Mouse (Mus musculus) CH12.LX (cell line): Measurements from ENCODE around the gene Sbf2. TPM values are rescaled to one million over a fixed set of nuclear protein-coding genes. Genes with fewer than 3 reads are reported as not detected.
A peak's percentile ranks its signal among the peaks of the same experiment; 100 is the strongest.

Source experiments
- DNase-seq: peaks from one replicate; pipeline ENCODE4 v3.0.0-alpha.2; 2013; ENCODE audit errors: extremely low read depth
- H3K27ac ChIP-seq: 2 replicates; pipeline ENCODE4 v1.5.1; 2012; ENCODE audit warnings: low read depth, mild to moderate bottlenecking, control low read depth, moderate library complexity; ENCODE audit not compliant: insufficient read depth
- H3K27me3 ChIP-seq: replicated peaks from 2 replicates; pipeline ENCODE3; 2012; ENCODE audit warnings: inconsistent platforms
- H3K36me3 ChIP-seq, 2 experiments: replicated peaks in 1 of 2; 2 replicates each; pipeline versions ENCODE3 to v1.6.1; 2012; ENCODE audit warnings: inconsistent platforms in 1 of 2, low read length in 1 of 2, mild to moderate bottlenecking in 1 of 2, mixed read lengths in 1 of 2, moderate library complexity in 1 of 2; ENCODE audit not compliant: control insufficient read depth in 1 of 2, insufficient read depth in 1 of 2
- H3K4me1 ChIP-seq, 2 experiments: 2 replicates each; pipeline ENCODE4 v1.6.1; 2012; ENCODE audit warnings: inconsistent platforms in 1 of 2, moderate library complexity in 1 of 2; ENCODE audit not compliant: insufficient read depth in 2 of 2, control insufficient read depth in 1 of 2
- H3K4me2 ChIP-seq: 2 replicates; pipeline ENCODE4 v1.6.1; 2012; ENCODE audit warnings: low read depth, mild to moderate bottlenecking, control low read depth; ENCODE audit not compliant: poor library complexity, insufficient read depth, severe bottlenecking
- H3K4me3 ChIP-seq, 3 experiments: fragments of 150-350 bp in 1 of 3; sonication (generic) in 1 of 3; replicated peaks in 1 of 3; 2 replicates each; pipeline versions ENCODE3 to v1.5.1; 2011 to 2012; ENCODE audit warnings: low read depth in 2 of 3, low read length in 2 of 3, mild to moderate bottlenecking in 2 of 3, moderate library complexity in 2 of 3, control low read depth in 1 of 3, improper control_type of control experiment in 1 of 3, inconsistent platforms in 1 of 3, mixed read lengths in 1 of 3; ENCODE audit not compliant: poor library complexity in 1 of 3
- H3K79me2 ChIP-seq: replicated peaks from 2 replicates; pipeline ENCODE4 v1.6.1; 2012; ENCODE audit warnings: mild to moderate bottlenecking, moderate library complexity; ENCODE audit not compliant: control insufficient read depth, poor library complexity, insufficient read depth, severe bottlenecking; ENCODE audit errors: extremely low read depth
- H3K9ac ChIP-seq: 2 replicates; pipeline ENCODE4 v1.6.1; 2012; ENCODE audit warnings: low read depth, mild to moderate bottlenecking, control low read depth, moderate library complexity; ENCODE audit not compliant: insufficient read depth
- H3K9me3 ChIP-seq: replicated peaks from 2 replicates; pipeline ENCODE3; 2012; ENCODE audit warnings: low read length, inconsistent platforms, mixed read lengths
- CTCF ChIP-seq, 2 experiments: IDR thresholded peaks in 1 of 2; conservative IDR thresholded peaks in 1 of 2; 2 replicates each; pipeline ENCODE4 v1.5.1; 2011 to 2012; ENCODE audit warnings: low read depth in 2 of 2, low read length in 2 of 2, improper control_type of control experiment in 1 of 2, inconsistent platforms in 1 of 2, mild to moderate bottlenecking in 1 of 2, moderate library complexity in 1 of 2
- ETS1 ChIP-seq: conservative IDR thresholded peaks from 2 replicates; pipeline ENCODE4 v1.6.1; 2012; ENCODE audit warnings: low read depth, mild to moderate bottlenecking, inconsistent platforms, low read length, improper control_type of control experiment, moderate library complexity
- HCFC1 ChIP-seq: IDR thresholded peaks from 2 replicates; pipeline ENCODE4 v1.6.1; 2012; ENCODE audit warnings: low read depth, mild to moderate bottlenecking, inconsistent platforms, low read length, improper control_type of control experiment
- IRF4 ChIP-seq: IDR thresholded peaks from 2 replicates; pipeline ENCODE4 v1.6.1; 2014; ENCODE audit warnings: low read depth, mild to moderate bottlenecking, inconsistent platforms, low read length, improper control_type of control experiment
- JUND ChIP-seq: conservative IDR thresholded peaks from 2 replicates; pipeline ENCODE4 v1.6.1; 2011; ENCODE audit warnings: low read depth, low read length, improper control_type of control experiment
- KAT2A ChIP-seq: IDR thresholded peaks from 2 replicates; pipeline ENCODE4 v1.6.1; 2012; ENCODE audit warnings: low read length, improper control_type of control experiment, inconsistent platforms; ENCODE audit not compliant: insufficient replicate concordance
- MAFK ChIP-seq: IDR thresholded peaks from 2 replicates; pipeline ENCODE4 v1.6.1; 2011; ENCODE audit warnings: low read length, improper control_type of control experiment; ENCODE audit not compliant: insufficient replicate concordance
- MXI1 ChIP-seq: IDR thresholded peaks from 2 replicates; pipeline ENCODE4 v1.6.1; 2011; ENCODE audit warnings: mild to moderate bottlenecking, low read depth, low read length, improper control_type of control experiment
- NELFE ChIP-seq: IDR thresholded peaks from 2 replicates; pipeline ENCODE4 v1.6.1; 2011; ENCODE audit warnings: low read depth, low read length, improper control_type of control experiment
- NRF1 ChIP-seq: IDR thresholded peaks from 2 replicates; pipeline ENCODE4 v1.6.1; 2014; ENCODE audit warnings: low read depth, mild to moderate bottlenecking, inconsistent platforms, low read length, improper control_type of control experiment, moderate library complexity
- PAX5 ChIP-seq: IDR thresholded peaks from 2 replicates; pipeline ENCODE4 v1.6.1; 2012; ENCODE audit warnings: low read length, inconsistent platforms, mixed read lengths
- POLR2AphosphoS2 ChIP-seq: IDR thresholded peaks from 2 replicates; pipeline ENCODE4 v1.6.1; 2011; ENCODE audit warnings: low read depth, low read length, improper control_type of control experiment
- RAD21 ChIP-seq: IDR thresholded peaks from 2 replicates; pipeline ENCODE4 v1.6.1; 2011; ENCODE audit warnings: low read depth, mild to moderate bottlenecking, low read length, improper control_type of control experiment, moderate library complexity
- SIN3A ChIP-seq: IDR thresholded peaks from 2 replicates; pipeline ENCODE4 v1.6.1; 2012; ENCODE audit warnings: low read length, improper control_type of control experiment, inconsistent platforms
- SMC3 ChIP-seq: IDR thresholded peaks from 2 replicates; pipeline ENCODE4 v1.6.1; 2011; ENCODE audit warnings: low read depth, low read length, improper control_type of control experiment
- TBP ChIP-seq: conservative IDR thresholded peaks from 2 replicates; pipeline ENCODE4 v1.6.1; 2011; ENCODE audit warnings: low read depth, low read length, improper control_type of control experiment
- TCF12 ChIP-seq: IDR thresholded peaks from 2 replicates; pipeline ENCODE4 v1.6.1; 2014; ENCODE audit warnings: low read depth, mild to moderate bottlenecking, inconsistent platforms, low read length, improper control_type of control experiment
- UBTF ChIP-seq: IDR thresholded peaks from 2 replicates; pipeline ENCODE4 v1.6.1; 2012; ENCODE audit warnings: low read depth, mild to moderate bottlenecking, inconsistent platforms, low read length, improper control_type of control experiment, moderate library complexity
- USF1 ChIP-seq: IDR thresholded peaks from 2 replicates; pipeline ENCODE4 v1.6.1; 2014; ENCODE audit warnings: low read depth, mild to moderate bottlenecking, inconsistent platforms, low read length, improper control_type of control experiment
- USF2 ChIP-seq: conservative IDR thresholded peaks from 2 replicates; pipeline ENCODE4 v1.6.1; 2011; ENCODE audit warnings: low read depth, low read length, improper control_type of control experiment
- ZNF384 ChIP-seq: IDR thresholded peaks from 2 replicates; pipeline ENCODE4 v1.6.1; 2012; ENCODE audit warnings: low read depth, low read length, improper control_type of control experiment, inconsistent platforms
- dilution Hi-C: fragments of 300-500 bp; cut with MboI; formaldehyde crosslinking; loops from 2 replicates; pipeline ENCODE4 v1.14.3; 2020; ENCODE audit warnings: low sequenced_read_pairs; ENCODE audit not compliant: extremely low pct_unique_long_range_greater_than_20kb, extremely low pct_ligation_motif_present
- in situ Hi-C: fragments of 300-500 bp; cut with MboI; formaldehyde crosslinking; loops from 3 replicates; pipeline ENCODE4 v1.14.3; 2019; ENCODE audit warnings: low sequenced_read_pairs, low pct_ligation_motif_present, low pct_unique_long_range_greater_than_20kb, mixed read lengths
- polyA plus RNA-seq: library from polyadenylated mRNA; unstranded; fragments of >175 nt; gene quantifications from 2 replicates; pipeline ENCODE4 v1.2.1, GENCODE M21; 2012; ENCODE audit warnings: low read depth; ENCODE audit not compliant: insufficient read length
- total RNA-seq, 2 experiments: library from RNA; depleted of rRNA; stranded (reverse); fragments of 300-350 nt in 1 of 2; fragments of >200 nt in 1 of 2; gene quantifications; 2 replicates each; pipeline ENCODE4 v1.2.3; 2012 to 2014

Sbf2 gene
- total and polyA plus RNA-seq, 3 experiments: 9.5 to 21.5 (median 11.4) TPM

DNA sequence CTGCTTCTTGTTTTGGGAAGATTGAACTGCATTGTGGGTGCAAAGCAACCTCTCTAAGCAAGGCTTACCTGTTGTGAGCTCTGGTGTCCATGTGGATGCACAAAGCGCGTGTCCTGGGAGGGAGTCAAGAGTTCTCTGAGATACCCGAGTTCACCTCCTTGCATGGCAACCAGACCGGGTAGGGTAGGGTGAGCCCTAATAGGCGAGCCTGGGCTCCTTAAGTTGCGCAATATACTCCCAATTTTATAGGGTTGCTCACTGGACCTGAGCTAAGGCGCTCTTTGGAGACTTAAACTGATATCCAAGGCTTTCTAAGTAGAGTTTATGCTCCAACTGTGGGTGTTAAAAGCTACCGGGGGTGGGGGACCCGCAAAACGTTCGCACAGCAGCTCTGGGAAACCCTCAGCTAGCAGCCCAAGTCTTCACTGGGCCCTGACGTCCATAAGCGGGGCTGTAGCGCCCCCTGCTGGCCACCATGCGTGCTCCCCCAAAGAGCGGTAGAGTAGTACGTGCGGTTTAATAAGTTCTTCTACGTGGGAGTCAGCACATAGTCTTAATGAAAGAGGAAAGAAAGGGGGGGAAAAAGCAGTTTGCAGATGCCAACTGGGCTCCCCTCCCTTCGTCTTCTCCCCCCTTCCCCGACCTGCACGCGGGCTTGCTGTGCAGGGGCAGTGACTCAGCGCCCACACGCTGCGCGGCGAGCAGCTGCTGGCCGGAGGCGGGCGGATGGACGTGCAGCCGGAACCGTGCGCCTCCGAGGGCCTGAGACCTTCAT lies 15.4 kb upstream of the Sbf2 start (continued):
- TF ChIP-seq TBP: no peak
- no peak for TF ChIP-seq HCFC1
- no peak for TF ChIP-seq POLR2AphosphoS2
- no peak for TF ChIP-seq ETS1
- TF ChIP-seq CTCF (conservative IDR thresholded peaks at IDR 0.05 in 1 of 2, IDR thresholded peaks at IDR 0.05 in 1 of 2; ENCODE audit: low read depth in 2 of 2, low read length in 2 of 2): peak; percentile 57 to 96
- 0 out of 2 replicates have a peak, but pooled peaks have one; percentile 22 for TF ChIP-seq NRF1
- TF ChIP-seq SIN3A: peak; percentile 48; the same call in 1 of the 2 replicates
- TF ChIP-seq PAX5: no peak

- Histone ChIP-seq H3K79me2 (0 out of 2 replicates have a peak, but pooled peaks cover 5% of the 10 kb centered on the region), H3K36me3 (no peaks in the 10 kb centered on the region), H3K9me3 (no peaks in the 10 kb centered on the region), H3K4me1 (peaks cover 0 to 23% of the 10 kb centered on the region in 2 experiments; a peak in 2 of 4 replicates), H3K27ac (no peak overlapping the region), H3K27me3 (peaks cover 20% of the 10 kb centered on the region), H3K9ac (peak overlapping the region; percentile 34; the same call in 1 of the 2 replicates), H3K4me2 (peak overlapping the region; percentile 91), H3K4me3 (peak overlapping the region; percentile 60 to 77 (median 69))
- dilution Hi-C loops (no loop called here), in situ Hi-C loops (loop anchor here (5.0 kb wide), 3 partner anchors 76 to 466 kb away; no protein-coding TSS in a partner anchor)
- no peak for DNase-seq
- TF ChIP-seq RAD21 (no peak), USF2 (no peak), UBTF (peak; percentile 89), USF1 (no peak), TCF12 (peak; percentile 14; the same call in 1 of the 2 replicates), CTCF (conservative IDR thresholded peaks at IDR 0.05 in 1 of 2, IDR thresholded peaks at IDR 0.05 in 1 of 2; ENCODE audit: low read depth in 2 of 2, low read length in 2 of 2) (peak in 1 of 2 experiments; percentile 30; a peak in 2 of 4 replicates), MXI1 (peak; percentile 41), SMC3 (0 out of 2 replicates have a peak, but pooled peaks have one; percentile 2), PAX5 (no peak), ETS1 (no peak), NRF1 (no peak), JUND (no peak), ZNF384 (no peak), MAFK (no peak), IRF4 (peak; percentile 10; the same call in 1 of the 2 replicates), KAT2A (no peak), HCFC1 (no peak), NELFE (0 out of 2 replicates have a peak, but pooled peaks have one; percentile 16)
Measured at GRCm38 (mm10) chr7:110628611-110629354, 14.1 kb upstream of the Sbf2 start.
